Mouse (Mus musculus) intestine, postnatal 0 days (tissue): ENCODE measurements at regions not wholly inside any gene's neighbourhood (a gene's known extent, or its start where the extent isn't known, plus 50 kb on each side); places are given as distances from the start of the nearest gene placed in this dataset.

Experiments used
- ATAC-seq: fragments of 200-750 bp; cut with Nextera tagmentation; 2 replicates; pipeline ENCODE4 v1.8.0; 2017; ENCODE audit warnings: mild to moderate bottlenecking, moderate TSS enrichment, moderate library complexity
- H3K27ac ChIP-seq: fragments of 300-500 bp; sonication (generic); 2 replicates; pipeline ENCODE4 v1.5.1; 2014; ENCODE audit warnings: mild to moderate bottlenecking, low read depth, low read length, moderate library complexity
- H3K27me3 ChIP-seq: fragments of 300-500 bp; sonication (generic); replicated peaks from 2 replicates; pipeline ENCODE4 v1.6.1; 2014; ENCODE audit warnings: low read length, mixed read lengths; ENCODE audit not compliant: control insufficient read depth, insufficient read depth
- H3K36me3 ChIP-seq: fragments of 300-500 bp; sonication (generic); 2 replicates; pipeline ENCODE4 v1.6.1; 2014; ENCODE audit warnings: mild to moderate bottlenecking, moderate library complexity; ENCODE audit not compliant: control insufficient read depth, insufficient read depth
- H3K4me1 ChIP-seq: fragments of 300-500 bp; sonication (generic); replicated peaks from 2 replicates; pipeline ENCODE4 v1.6.1; 2014; ENCODE audit warnings: antibody characterized with exemption, low read length, mixed read lengths; ENCODE audit not compliant: control insufficient read depth, insufficient read depth
- H3K4me2 ChIP-seq: fragments of 300-500 bp; sonication (generic); replicated peaks from 2 replicates; pipeline ENCODE4 v1.6.1; 2014; ENCODE audit warnings: low read depth, mild to moderate bottlenecking, moderate library complexity
- H3K4me3 ChIP-seq: fragments of 300-500 bp; sonication (generic); 2 replicates; pipeline ENCODE4 v1.5.1; 2014; ENCODE audit warnings: low read depth, low read length
- H3K9ac ChIP-seq: fragments of 300-500 bp; sonication (generic); 2 replicates; pipeline ENCODE4 v1.6.1; 2014; ENCODE audit warnings: mild to moderate bottlenecking, low read depth, low read length
- H3K9me3 ChIP-seq: fragments of 300-500 bp; sonication (generic); 2 replicates; pipeline ENCODE4 v1.6.1; 2016; ENCODE audit warnings: mixed run types; ENCODE audit not compliant: control insufficient read depth
- CTCF ChIP-seq: sonication (generic); IDR thresholded peaks from 2 replicates; pipeline ENCODE4 v1.5.1; 2016; ENCODE audit warnings: low read depth, mild to moderate bottlenecking, control low read depth, antibody characterized with exemption, moderate library complexity
- WGBS: fragments of 180-500 bp; shearing (Covaris S2); extraction: QIAGEN DNeasy Blood & Tissue Kit; methylation state at CpG from one replicate; pipeline ENCODE4 v1.1.7; 2014; 5-methylcytosine and 5-hydroxymethylcytosine counted together

- H3K27me3 ChIP-seq: no peaks in the 10 kb centered on the region
- H3K36me3 ChIP-seq: no peaks in the 10 kb centered on the region
- no peak overlapping the region for H3K9ac ChIP-seq
- no peaks in the 10 kb centered on the region for H3K4me1 ChIP-seq
- no peak overlapping the region for H3K27ac ChIP-seq
- H3K9me3 ChIP-seq: no peaks in the 10 kb centered on the region
- no peak for TF ChIP-seq CTCF
- no peak overlapping the region for H3K4me3 ChIP-seq
- ATAC-seq: no peak
- H3K4me2 ChIP-seq: no peak overlapping the region
- 90% methylated on average over 2 of the region's 2 CpGs for WGBS
Observed at GRCm38 (mm10) chr13:97415381-97415780, 174.5 kb downstream of the Enc1 start.

GRCm38 (mm10) chr13:97412151-97412550 lies 171.2 kb downstream of the Enc1 start:
- Histone ChIP-seq H3K9ac (no peak overlapping the region), H3K4me3 (no peak overlapping the region), H3K27me3 (no peaks in the 10 kb centered on the region), H3K27ac (no peak overlapping the region), H3K4me1 (no peaks in the 10 kb centered on the region), H3K36me3 (no peaks in the 10 kb centered on the region), H3K4me2 (no peak overlapping the region), H3K9me3 (no peaks in the 10 kb centered on the region)
- WGBS: 80% methylated on average over 4 of the region's 4 CpGs
- TF ChIP-seq CTCF: no peak
- no peak for ATAC-seq

DNA sequence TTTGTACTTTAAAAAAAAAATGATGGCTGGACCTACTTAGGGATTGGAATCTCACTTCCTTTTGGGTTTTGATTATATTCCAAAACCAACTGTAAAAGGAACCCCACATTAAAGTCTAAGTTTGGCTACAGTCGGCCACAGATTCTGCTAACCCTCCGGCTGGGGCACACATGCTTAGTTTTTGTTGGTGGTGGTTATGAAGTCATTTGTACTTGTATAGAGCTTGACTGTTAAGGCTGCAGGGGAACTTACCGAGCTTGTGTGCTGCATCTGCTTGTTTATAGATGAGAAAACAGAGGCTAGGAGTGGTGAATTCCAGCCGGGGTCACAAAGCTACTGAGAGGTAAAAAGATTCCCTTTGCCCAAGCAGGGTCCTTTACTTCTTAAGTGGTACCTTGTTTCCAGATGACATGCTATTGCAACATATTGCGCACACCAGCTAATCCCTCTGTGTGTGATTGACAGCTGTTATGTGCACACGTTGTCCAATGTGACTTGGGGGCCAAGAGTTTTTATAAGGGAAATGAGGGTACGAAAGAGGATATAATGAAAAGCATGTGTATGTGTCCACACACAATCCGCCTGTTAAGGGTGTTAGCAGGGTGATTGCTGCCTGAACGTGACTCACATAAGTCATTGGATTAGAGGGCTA lies 169.8 kb downstream of the Enc1 start:
- no peak overlapping the region for H3K4me3 ChIP-seq
- H3K9ac ChIP-seq: no peak overlapping the region
- no peaks in the 10 kb centered on the region for H3K27me3 ChIP-seq
- no peak overlapping the region for H3K4me2 ChIP-seq
- H3K9me3 ChIP-seq: no peaks in the 10 kb centered on the region
- WGBS: 78% methylated on average over 9 of the region's 9 CpGs
- TF ChIP-seq CTCF: no peak
- no peaks in the 10 kb centered on the region for H3K4me1 ChIP-seq
- no peaks in the 10 kb centered on the region for H3K36me3 ChIP-seq
- no peak overlapping the region for H3K27ac ChIP-seq
- no peak for ATAC-seq

DNA sequence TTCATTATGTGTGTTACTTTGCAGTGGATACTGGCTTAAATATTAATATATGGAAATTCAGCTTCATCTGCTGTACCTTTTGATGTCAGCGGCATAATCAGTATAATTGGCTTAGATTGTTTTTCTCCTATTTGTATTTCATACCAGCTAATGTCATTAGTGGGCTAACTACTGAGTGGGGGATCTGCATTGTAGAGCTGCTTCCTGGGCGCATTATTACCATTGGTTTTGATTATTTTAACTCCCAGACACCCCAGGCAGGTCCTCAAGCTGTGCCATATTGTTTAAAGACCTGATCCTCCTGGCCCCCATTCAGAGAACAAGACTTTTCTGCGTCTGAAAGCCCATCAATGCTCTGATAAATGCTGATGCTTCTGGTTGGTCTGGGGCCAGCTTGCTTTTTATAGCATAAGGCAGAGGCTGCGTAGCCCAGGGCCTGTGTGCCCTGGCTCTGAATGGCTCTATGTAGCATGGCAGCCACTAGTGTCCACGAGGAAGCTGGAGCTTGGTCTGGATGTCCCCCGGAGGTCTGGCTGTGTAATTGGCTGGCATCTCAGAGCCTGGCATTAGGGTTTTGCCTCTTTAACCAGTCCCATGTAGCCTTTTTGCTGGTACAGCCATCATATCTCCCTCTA lies 169.1 kb downstream of the Enc1 start:
- no peak for TF ChIP-seq CTCF
- H3K4me2 ChIP-seq: no peak overlapping the region
- H3K9me3 ChIP-seq: no peaks in the 10 kb centered on the region
- no peaks in the 10 kb centered on the region for H3K27me3 ChIP-seq
- no peak overlapping the region for H3K9ac ChIP-seq
- no peak overlapping the region for H3K4me3 ChIP-seq
- H3K27ac ChIP-seq: no peak overlapping the region
- no peak for ATAC-seq
- WGBS: 83% methylated on average over 6 of the region's 6 CpGs
- H3K4me1 ChIP-seq: no peaks in the 10 kb centered on the region
- H3K36me3 ChIP-seq: no peaks in the 10 kb centered on the region

GRCm38 (mm10) chr13:97409291-97409780 lies 168.4 kb downstream of the Enc1 start:
- Histone ChIP-seq H3K9ac (no peak overlapping the region), H3K4me3 (no peak overlapping the region), H3K36me3 (no peaks in the 10 kb centered on the region), H3K27me3 (no peaks in the 10 kb centered on the region), H3K9me3 (no peaks in the 10 kb centered on the region), H3K4me1 (no peaks in the 10 kb centered on the region), H3K27ac (no peak overlapping the region), H3K4me2 (no peak overlapping the region)
- no peak for ATAC-seq
- no peak for TF ChIP-seq CTCF
- 79% methylated on average over 8 of the region's 8 CpGs for WGBS

DNA sequence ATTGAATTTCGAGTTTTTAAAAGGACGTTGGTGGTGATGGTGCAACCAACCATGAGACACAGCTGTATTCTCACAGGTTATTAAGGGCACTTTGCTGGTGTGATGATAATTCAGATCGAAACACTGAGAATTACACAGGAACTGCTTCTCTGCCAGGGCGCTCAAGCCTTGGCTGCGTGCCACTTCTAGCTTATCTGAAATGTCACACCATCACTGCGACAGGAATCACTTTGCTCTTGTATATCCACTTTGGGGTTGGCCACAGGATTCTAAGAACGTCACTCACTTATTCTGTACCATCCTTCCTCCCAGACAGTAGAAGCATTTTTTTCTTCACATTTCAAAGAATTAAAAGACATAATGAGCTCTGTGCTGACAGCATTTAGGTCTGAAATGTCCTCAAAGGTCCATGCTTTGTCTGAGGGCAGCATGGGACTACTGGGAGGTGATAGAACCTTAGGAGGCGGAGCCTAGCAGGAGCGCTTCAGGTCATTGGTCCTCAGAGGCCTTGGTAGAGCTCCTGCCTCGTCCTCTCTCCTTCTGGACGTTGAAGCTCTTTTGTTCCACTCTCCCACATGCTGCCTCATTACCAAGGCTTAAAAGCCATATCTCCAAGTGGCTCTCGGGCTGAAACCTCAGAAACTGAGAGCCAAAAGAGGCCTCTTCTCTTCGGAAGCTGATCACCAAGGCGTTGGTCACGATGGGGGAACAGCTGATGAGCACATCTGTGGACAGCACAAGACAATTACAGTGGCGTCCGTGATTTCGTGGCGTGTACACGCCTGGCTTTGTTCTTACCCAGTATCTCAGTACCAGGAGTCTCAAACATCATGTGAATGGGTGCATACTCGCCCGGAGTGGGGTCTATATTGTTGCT lies 167.7 kb downstream of the Enc1 start:
- no peak for TF ChIP-seq CTCF
- 75% methylated on average over 22 of the region's 22 CpGs for WGBS
- ATAC-seq: no peak

More for the DNA sequence above, 167.7 kb downstream of the Enc1 start:
- Histone ChIP-seq H3K4me1 (no peaks in the 10 kb centered on the region), H3K9me3 (no peaks in the 10 kb centered on the region), H3K4me3 (no peak overlapping the region), H3K27me3 (no peaks in the 10 kb centered on the region), H3K36me3 (no peaks in the 10 kb centered on the region), H3K4me2 (no peak overlapping the region), H3K9ac (no peak overlapping the region), H3K27ac (no peak overlapping the region)
